Mouse (Mus musculus) midbrain, embryonic 10.5 days (tissue): Measurements from ENCODE around the gene Stra6. TPM values are rescaled to one million over a fixed set of nuclear protein-coding genes. Genes with fewer than 3 reads are reported as not detected.

Experiments used
- DNase-seq: peaks from one replicate; pipeline ENCODE4 v3.0.0-alpha.2; 2017; ENCODE audit warnings: low spot score
- H3K27ac ChIP-seq: fragments of 300-500 bp; sonication (generic); replicated peaks from 2 replicates; pipeline ENCODE4 v1.5.1; 2016; ENCODE audit warnings: mild to moderate bottlenecking
- H3K27me3 ChIP-seq: fragments of 300-500 bp; sonication (generic); 2 replicates; pipeline ENCODE4 v1.6.1; 2016; ENCODE audit warnings: low read depth, mild to moderate bottlenecking; ENCODE audit not compliant: poor library complexity, severe bottlenecking
- H3K36me3 ChIP-seq: fragments of 300-500 bp; sonication (generic); 2 replicates; pipeline ENCODE4 v1.6.1; 2016; ENCODE audit warnings: mild to moderate bottlenecking, moderate library complexity
- H3K4me1 ChIP-seq: fragments of 300-500 bp; sonication (generic); 2 replicates; pipeline ENCODE4 v1.6.1; 2016
- H3K4me3 ChIP-seq: fragments of 300-500 bp; sonication (generic); 2 replicates; pipeline ENCODE4 v1.5.1; 2016; ENCODE audit warnings: mild to moderate bottlenecking, moderate library complexity
- H3K9me3 ChIP-seq: fragments of 300-500 bp; sonication (generic); replicated peaks from 2 replicates; pipeline ENCODE4 v1.6.1; 2016; ENCODE audit warnings: mild to moderate bottlenecking
- WGBS: fragments of 180-500 bp; shearing (Covaris S2); methylation state at CpG from one replicate; pipeline ENCODE4 v1.1.7; 2016; 5-methylcytosine and 5-hydroxymethylcytosine counted together
- polyA plus RNA-seq: library from polyadenylated mRNA; unstranded; fragments of >200 nt; fragmentation: Nextera tagmentation; extraction: Ambion mirVana; gene quantifications from 2 replicates; pipeline ENCODE4 v1.2.1, GENCODE M21; 2016

The Stra6 gene
- polyA plus RNA-seq, 1 experiment from 2014 or later = 15.2 TPM

DNA sequence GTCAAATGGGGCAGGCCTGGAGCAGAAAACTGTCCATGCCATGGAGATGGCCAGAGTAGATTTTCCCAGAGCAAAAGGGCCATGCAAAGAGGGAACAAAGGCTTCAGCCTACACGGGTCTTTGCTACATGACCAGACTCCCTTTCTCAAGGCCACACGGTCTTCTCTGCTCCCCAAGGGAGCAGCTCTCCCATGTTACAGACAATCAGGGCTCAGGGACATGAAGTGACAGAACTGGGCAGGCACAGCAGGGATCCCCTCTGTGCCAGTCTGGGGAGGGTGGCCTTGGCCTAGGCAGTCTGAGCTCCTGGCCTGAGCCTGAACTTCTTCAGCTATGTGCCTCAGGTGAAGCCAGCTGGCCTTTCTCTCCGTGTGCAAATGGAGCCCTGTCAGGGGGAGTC, 10.0 kb upstream of the Stra6 start:
- peaks cover 59% of the 10 kb centered on the region for H3K27me3 ChIP-seq
- H3K4me3 ChIP-seq = no peak overlapping the region
- H3K9me3 ChIP-seq = no peaks in the 10 kb centered on the region
- H3K36me3 ChIP-seq = no peaks in the 10 kb centered on the region
- peaks cover 58% of the 10 kb centered on the region for H3K4me1 ChIP-seq
- 51% methylated on average over 3 of the region's 3 CpGs for WGBS
- H3K27ac ChIP-seq = peak overlapping the region; percentile 67
- no peak for DNase-seq

DNA sequence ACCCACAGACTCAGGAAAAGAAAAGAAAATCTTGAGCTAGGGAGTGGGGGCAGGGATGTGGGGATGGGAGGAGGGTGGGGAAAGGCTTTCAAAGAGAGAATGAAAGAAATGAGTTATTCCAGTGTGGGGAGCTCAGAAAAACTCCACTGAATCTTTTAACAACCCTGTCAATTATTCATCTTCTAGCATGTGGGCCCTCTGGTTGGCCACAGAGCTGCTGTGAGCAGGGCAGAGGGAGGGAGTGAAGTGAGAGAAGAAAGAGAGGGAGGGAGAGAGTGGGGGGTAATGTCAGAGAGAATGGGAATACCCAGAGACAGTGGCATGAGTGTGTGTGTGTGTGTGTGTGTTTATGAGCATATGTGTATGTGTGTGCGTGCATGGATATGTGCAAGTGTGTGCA, 9.6 kb upstream of the Stra6 start:
- Histone ChIP-seq H3K27ac (peak overlapping the region; percentile 67; the same call in 1 of the 2 replicates), H3K9me3 (no peaks in the 10 kb centered on the region), H3K36me3 (no peaks in the 10 kb centered on the region), H3K4me3 (no peak overlapping the region), H3K4me1 (peaks cover 53% of the 10 kb centered on the region), H3K27me3 (peaks cover 58% of the 10 kb centered on the region)
- WGBS = 96% methylated on average over 1 of the region's 1 CpGs
- no peak for DNase-seq

DNA sequence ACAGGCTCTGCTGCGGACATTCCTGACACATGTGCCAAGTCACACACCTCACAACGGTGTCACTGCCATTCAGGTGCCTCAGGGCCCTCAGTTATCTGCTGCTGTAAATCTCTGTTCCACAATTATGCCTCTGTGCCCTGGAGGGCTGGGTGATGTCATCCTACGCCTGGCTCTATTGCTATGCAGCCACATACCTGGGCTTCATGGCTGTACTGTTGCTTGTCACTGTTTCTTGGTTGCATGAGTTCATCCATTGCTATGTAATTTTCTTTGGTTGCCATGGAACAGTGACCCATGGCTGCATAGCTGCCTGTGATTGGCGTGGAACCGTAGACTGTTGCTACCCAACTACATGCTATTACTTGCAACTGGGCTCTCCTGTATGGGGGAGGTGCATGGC, 7.9 kb upstream of the Stra6 start:
- no peak overlapping the region for H3K4me3 ChIP-seq
- peaks cover 53% of the 10 kb centered on the region for H3K4me1 ChIP-seq
- no peaks in the 10 kb centered on the region for H3K9me3 ChIP-seq
- H3K27ac ChIP-seq = no peak overlapping the region; the same call in 1 of the 2 replicates
- 81% methylated on average over 5 of the region's 5 CpGs for WGBS
- H3K36me3 ChIP-seq = no peaks in the 10 kb centered on the region
- peaks cover 42% of the 10 kb centered on the region for H3K27me3 ChIP-seq
- no peak for DNase-seq

DNA sequence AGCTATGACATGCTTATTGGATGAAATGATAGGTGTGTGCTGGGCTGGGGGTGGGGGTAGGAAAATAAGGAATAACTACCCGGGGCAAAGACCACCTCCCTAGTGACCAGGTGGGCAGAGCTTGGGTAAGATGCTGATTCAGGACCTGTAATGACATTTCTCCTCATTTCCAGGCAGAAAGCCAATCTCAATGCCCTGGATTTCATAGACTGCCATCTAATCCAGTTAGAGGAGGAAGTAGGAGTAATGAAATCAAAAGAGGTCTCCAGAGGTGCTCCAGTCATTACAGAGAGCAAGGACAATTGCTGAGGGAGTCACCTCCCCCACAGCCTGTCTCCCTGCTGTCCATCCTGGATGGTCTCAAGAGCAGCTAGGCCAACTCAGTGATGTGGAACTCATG, 3.7 kb upstream of the Stra6 start:
- no peak for DNase-seq
- Histone ChIP-seq H3K9me3 (no peaks in the 10 kb centered on the region), H3K27me3 (peaks cover 19% of the 10 kb centered on the region), H3K4me3 (no peak overlapping the region), H3K4me1 (peaks cover 61% of the 10 kb centered on the region), H3K27ac (0 out of 2 replicates have a peak overlapping the region, but pooled peaks have one; percentile 35), H3K36me3 (no peaks in the 10 kb centered on the region)
- WGBS = 72% methylated on average over 1 of the region's 1 CpGs

DNA sequence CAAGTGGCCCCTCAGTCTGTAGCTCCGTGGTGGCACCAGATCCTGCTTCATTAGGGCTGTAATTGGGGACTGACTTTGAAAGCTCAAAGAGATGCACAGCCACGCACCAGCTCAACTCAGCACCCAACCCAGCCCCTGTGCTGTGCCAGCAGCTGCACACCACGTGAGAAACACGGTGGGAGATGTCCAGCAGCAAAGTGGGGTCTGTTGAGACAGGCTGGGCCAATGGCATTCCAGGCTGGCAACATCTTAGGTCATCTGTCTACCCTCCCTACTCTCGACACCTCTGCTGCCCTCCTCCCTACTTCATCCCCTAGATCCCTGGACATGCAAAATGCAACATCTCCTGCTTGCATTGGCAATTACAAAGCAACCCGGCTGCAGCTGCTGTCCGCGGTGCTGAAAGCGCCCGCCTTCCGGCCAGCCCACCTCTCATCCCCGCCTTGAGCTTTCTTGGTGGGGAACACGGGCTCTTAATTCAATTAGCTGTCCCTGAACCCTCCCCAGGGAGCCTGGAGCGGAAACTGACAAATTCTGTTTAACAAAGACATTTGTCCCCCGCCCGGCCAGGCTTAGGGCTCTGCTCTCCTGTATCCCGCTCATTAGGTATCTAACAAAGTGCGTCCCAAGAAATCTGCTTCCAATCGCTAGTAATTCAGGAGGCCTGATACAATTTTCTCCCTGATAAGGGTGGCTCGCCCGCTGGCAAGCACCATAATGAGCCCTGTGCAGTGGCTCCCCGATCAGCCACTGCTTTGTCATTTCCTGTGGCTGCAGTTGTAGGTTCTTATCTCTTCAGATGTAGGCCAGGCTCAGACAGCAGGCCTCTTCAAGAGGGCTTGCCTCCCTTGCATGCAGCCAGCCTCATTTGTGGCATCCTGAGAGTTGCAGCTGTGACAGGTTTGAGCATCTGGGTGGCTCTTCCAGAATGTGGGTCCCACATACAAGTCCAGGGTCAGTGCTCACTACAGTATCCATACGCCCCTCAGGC, 2.6 kb upstream of the Stra6 start:
- H3K4me1 ChIP-seq = peaks cover 64% of the 10 kb centered on the region
- peak; percentile 83 for DNase-seq
- H3K9me3 ChIP-seq = no peaks in the 10 kb centered on the region
- H3K4me3 ChIP-seq = no peak overlapping the region
- H3K27me3 ChIP-seq = peaks cover 13% of the 10 kb centered on the region
- no peaks in the 10 kb centered on the region for H3K36me3 ChIP-seq
- 7% methylated on average over 23 of the region's 23 CpGs for WGBS
- peak overlapping the region; percentile 35; the same call in 1 of the 2 replicates for H3K27ac ChIP-seq

DNA sequence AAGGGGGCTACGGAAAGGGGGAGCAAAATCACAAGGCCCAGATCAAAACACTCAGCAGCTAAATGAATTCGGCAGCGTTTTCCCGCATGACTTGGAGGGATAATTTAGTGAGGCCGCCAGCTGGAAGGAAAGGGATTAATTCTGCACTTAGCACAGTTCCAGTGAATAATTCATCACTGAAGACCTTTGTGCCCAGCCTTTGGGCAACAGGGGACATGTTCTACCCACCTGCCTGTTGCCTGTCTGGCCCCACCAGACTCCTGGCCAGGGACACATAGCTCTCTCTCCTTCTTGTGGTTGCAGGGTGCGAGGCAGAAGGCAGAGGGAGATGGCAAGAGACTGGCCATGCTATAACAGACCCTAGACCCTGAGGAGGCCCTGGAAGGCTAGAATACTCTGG, 1.9 kb downstream of the Stra6 start:
- Histone ChIP-seq H3K36me3 (no peaks in the 10 kb centered on the region), H3K27ac (peak overlapping the region; percentile 77), H3K4me3 (no peak overlapping the region), H3K4me1 (peaks cover 72% of the 10 kb centered on the region), H3K9me3 (no peaks in the 10 kb centered on the region), H3K27me3 (peaks cover 13% of the 10 kb centered on the region)
- WGBS = 44% methylated on average over 6 of the region's 6 CpGs
- DNase-seq = no peak

DNA sequence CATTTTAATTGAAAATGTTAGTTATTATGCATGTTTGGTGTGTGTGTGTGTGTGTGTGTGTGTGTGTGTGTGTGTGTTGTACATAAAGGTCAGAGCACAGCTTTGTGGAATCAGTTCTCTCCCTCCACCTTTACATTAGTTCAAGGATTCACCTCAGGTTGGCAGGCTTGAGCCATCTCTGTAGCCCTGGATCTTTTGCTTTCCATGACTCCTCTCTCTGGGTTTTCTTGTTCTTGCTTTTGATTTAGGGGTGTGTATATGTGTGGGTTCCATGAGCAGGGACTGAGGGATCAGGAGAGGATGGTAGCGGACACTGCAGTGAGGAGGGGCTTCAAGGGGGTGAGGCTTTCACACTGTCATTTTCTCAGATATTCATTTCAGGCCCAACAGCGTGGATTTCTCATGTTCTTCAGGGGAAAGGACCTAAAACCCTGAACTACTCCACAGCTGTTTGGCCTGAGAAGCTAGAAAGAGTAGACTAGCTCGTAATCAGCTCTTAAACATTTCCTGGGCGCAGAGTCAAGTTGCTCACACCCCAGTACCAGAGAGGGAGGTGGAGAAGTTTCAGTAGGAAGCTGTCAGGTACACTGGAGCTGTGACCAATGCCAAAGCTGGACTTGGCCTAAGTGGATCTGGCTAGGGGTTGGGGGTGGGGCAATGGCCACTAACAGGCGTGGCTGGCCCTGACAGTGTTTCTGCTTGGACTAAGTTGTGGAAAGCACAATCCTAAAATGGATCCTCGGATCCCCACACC, 2.6 kb downstream of the Stra6 start:
- peaks cover 12% of the 10 kb centered on the region for H3K27me3 ChIP-seq
- H3K4me3 ChIP-seq = no peak overlapping the region
- no peaks in the 10 kb centered on the region for H3K36me3 ChIP-seq
- no peak for DNase-seq
- H3K27ac ChIP-seq = peak overlapping the region; percentile 77
- H3K4me1 ChIP-seq = peaks cover 69% of the 10 kb centered on the region
- H3K9me3 ChIP-seq = no peaks in the 10 kb centered on the region
- 81% methylated on average over 6 of the region's 6 CpGs for WGBS

DNA sequence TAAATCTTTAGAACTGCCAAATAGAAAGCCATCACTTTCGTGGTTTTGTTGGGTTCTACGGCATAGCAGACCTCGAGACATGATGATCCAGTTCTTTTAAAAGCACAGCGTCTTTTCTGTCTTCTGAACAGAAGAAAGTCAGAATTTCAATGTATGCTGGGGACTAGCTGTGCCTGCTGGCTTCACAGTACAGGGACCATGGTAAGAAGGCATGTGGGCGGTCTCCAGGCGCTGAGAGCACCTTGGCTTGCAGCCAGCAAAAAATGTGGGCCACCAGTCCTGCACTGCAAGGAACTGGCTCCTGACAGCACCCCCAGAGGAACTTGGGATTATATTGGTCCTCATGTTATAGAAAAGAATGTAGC, 3.1 kb downstream of the Stra6 start:
- no peak for DNase-seq

DNA sequence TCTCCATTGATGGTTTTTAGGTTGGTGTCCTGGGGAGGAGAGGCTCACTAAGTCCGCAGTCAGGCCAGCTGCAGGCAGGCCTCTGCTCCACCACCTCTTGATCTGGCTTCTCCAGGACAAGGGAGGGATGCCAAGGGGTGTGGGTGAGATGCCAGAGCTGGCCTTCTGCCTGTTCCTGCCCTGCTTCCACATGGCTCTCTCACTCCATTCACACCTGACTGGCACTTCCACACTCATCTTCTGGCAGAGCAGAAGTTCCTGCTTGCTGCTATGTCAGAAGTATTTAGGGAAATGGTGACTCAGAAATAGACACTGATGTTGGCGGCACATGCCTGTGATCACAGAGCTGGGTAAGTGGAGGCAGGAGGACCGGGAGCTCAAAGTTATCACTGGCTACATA, 4.0 kb downstream of the Stra6 start:
- H3K4me3 ChIP-seq = no peak overlapping the region
- WGBS = 83% methylated on average over 3 of the region's 3 CpGs
- peak overlapping the region; percentile 77; the same call in 1 of the 2 replicates for H3K27ac ChIP-seq
- DNase-seq = no peak
- no peaks in the 10 kb centered on the region for H3K9me3 ChIP-seq
- peaks cover 72% of the 10 kb centered on the region for H3K4me1 ChIP-seq
- H3K36me3 ChIP-seq = no peaks in the 10 kb centered on the region
- H3K27me3 ChIP-seq = peaks cover 5% of the 10 kb centered on the region

More for the DNA sequence above, 3.1 kb downstream of the Stra6 start:
- peaks cover 7% of the 10 kb centered on the region for H3K27me3 ChIP-seq
- no peaks in the 10 kb centered on the region for H3K36me3 ChIP-seq
- peak overlapping the region; percentile 77 for H3K27ac ChIP-seq
- no peak overlapping the region for H3K4me3 ChIP-seq
- WGBS = 88% methylated on average over 6 of the region's 6 CpGs
- H3K4me1 ChIP-seq = peaks cover 69% of the 10 kb centered on the region
- H3K9me3 ChIP-seq = no peaks in the 10 kb centered on the region

DNA sequence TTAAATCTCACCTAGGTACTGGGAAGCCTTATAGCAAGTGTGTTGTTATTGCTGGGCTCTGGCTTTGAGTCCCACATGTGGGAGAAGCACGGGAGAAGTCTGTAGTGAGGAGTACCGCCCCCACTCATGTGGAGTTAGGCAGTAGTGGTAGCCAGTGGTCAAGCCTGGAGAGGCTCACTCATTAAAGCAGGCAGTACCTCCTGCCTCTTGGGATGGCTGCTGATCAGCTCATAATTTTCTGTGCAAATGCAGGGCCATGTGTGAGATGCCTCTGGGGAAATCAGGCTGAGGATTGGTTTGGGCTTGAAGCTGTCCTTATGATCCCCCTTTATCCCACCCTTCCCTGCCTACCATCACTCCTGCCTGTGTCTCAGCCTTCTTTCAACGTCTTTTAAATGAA, 11.0 kb downstream of the Stra6 start:
- H3K9me3 ChIP-seq = no peaks in the 10 kb centered on the region
- no peak overlapping the region for H3K4me3 ChIP-seq
- peaks cover 27% of the 10 kb centered on the region for H3K4me1 ChIP-seq
- no peak for DNase-seq
- 57% methylated on average over 3 of the region's 3 CpGs for WGBS
- no peaks in the 10 kb centered on the region for H3K36me3 ChIP-seq
- no peak overlapping the region; the same call in 1 of the 2 replicates for H3K27ac ChIP-seq
- peaks cover 14% of the 10 kb centered on the region; the same call in 1 of the 2 replicates for H3K27me3 ChIP-seq

DNA sequence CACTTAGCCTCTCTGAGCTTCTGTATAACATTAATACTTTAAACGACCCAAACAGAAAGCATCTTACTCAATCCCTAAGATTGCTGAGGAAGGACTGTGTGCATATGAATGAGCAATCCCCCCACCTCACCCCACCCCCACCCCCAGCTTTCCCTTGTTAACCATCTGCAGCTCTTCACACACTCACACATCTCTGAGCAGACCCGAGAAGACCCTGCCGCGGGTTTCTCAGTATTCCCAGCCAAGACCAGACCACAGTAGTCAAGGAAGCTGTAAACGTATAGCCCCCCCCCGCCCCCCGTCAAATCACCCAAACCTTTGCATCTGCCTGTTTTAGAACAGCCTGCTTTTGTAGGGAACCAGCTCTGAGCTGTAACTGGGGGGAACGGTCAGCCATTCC, 21.0 kb downstream of the Stra6 start:
- Histone ChIP-seq H3K4me1 (peaks cover 45% of the 10 kb centered on the region), H3K27me3 (peaks cover 25% of the 10 kb centered on the region), H3K9me3 (no peaks in the 10 kb centered on the region), H3K36me3 (no peaks in the 10 kb centered on the region), H3K27ac (peak overlapping the region; percentile 73), H3K4me3 (no peak overlapping the region)
- WGBS = 34% methylated on average over 8 of the region's 8 CpGs
- DNase-seq = no peak

DNA sequence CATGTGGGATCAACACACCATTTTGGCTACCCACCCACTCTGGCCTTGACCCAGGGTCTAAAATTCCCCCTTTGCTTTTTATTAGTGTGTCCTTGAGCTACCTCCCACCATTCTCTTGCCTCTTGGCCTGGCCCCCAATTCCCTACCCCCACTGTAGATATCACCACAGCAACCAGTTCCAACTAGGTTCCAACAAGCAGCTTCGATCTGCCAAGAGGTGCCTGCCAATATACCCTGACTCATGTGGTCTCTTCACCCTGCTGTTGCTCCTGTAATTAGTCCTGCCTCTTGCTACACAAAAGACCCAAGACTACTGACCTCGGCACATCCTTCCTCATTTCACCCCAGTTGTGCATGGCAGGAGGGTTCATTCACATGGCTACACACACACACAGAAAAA, 21.5 kb downstream of the Stra6 start:
- DNase-seq = no peak
- peak overlapping the region; percentile 73 for H3K27ac ChIP-seq
- H3K36me3 ChIP-seq = no peaks in the 10 kb centered on the region

More for the DNA sequence above, 21.5 kb downstream of the Stra6 start:
- H3K4me3 ChIP-seq = peak overlapping the region; percentile 16; the same call in 1 of the 2 replicates
- peaks cover 25% of the 10 kb centered on the region for H3K27me3 ChIP-seq
- peaks cover 45% of the 10 kb centered on the region for H3K4me1 ChIP-seq
- no peaks in the 10 kb centered on the region for H3K9me3 ChIP-seq
- WGBS = 23% methylated on average over 2 of the region's 2 CpGs
